Mouse (Mus musculus) forebrain, embryonic 11.5 days (tissue): ENCODE measurements around the gene Trim52. TPM values are rescaled to one million over a fixed set of nuclear protein-coding genes. Genes with fewer than 3 reads are reported as not detected.

Source experiments
- ATAC-seq: fragments of 200-750 bp; cut with Nextera tagmentation; replicated peaks from 2 replicates; pipeline ENCODE4 v1.8.0; 2017; ENCODE audit warnings: moderate TSS enrichment; ENCODE audit not compliant: low FRiP score
- DNase-seq: peaks from one replicate; pipeline ENCODE4 v3.0.0-alpha.2; 2017; ENCODE audit warnings: low spot score
- H3K27ac ChIP-seq: fragments of 300-500 bp; sonication (generic); 2 replicates; pipeline ENCODE4 v1.5.1; 2014; ENCODE audit warnings: low read depth, low read length
- H3K27me3 ChIP-seq: fragments of 300-500 bp; sonication (generic); 2 replicates; pipeline ENCODE4 v1.6.1; 2014; ENCODE audit warnings: mild to moderate bottlenecking, low read length, mixed read lengths; ENCODE audit not compliant: control insufficient read depth, insufficient read depth
- H3K36me3 ChIP-seq: fragments of 300-500 bp; sonication (generic); 2 replicates; pipeline ENCODE4 v1.6.1; 2014; ENCODE audit warnings: mild to moderate bottlenecking, low read length, moderate library complexity, mixed read lengths; ENCODE audit not compliant: control insufficient read depth, insufficient read depth
- H3K4me1 ChIP-seq: fragments of 300-500 bp; sonication (generic); replicated peaks from 2 replicates; pipeline ENCODE4 v1.6.1; 2014; ENCODE audit warnings: low read length, mixed read lengths; ENCODE audit not compliant: control insufficient read depth, insufficient read depth
- H3K4me2 ChIP-seq: fragments of 300-500 bp; sonication (generic); 2 replicates; pipeline ENCODE4 v1.6.1; 2014; ENCODE audit warnings: low read depth, mild to moderate bottlenecking, low read length, moderate library complexity, mixed read lengths; ENCODE audit not compliant: severe bottlenecking
- H3K4me3 ChIP-seq: fragments of 300-500 bp; sonication (generic); 2 replicates; pipeline ENCODE4 v1.5.1; 2014; ENCODE audit warnings: low read depth, low read length
- H3K9ac ChIP-seq: fragments of 300-500 bp; sonication (generic); 2 replicates; pipeline ENCODE4 v1.6.1; 2014; ENCODE audit warnings: low read length
- H3K9me3 ChIP-seq: fragments of 300-500 bp; sonication (generic); 2 replicates; pipeline ENCODE4 v1.6.1; 2016; ENCODE audit warnings: low read length, mixed read lengths; ENCODE audit not compliant: control insufficient read depth
- WGBS: fragments of 180-500 bp; shearing (Covaris S2); extraction: QIAGEN DNeasy Blood & Tissue Kit; methylation state at CpG from one replicate; pipeline ENCODE4 v1.1.7; 2014; 5-methylcytosine and 5-hydroxymethylcytosine counted together
- polyA plus RNA-seq: library from polyadenylated mRNA; unstranded; fragments of >200 nt; fragmentation: Nextera tagmentation; extraction: Ambion mirVana; gene quantifications from 2 replicates; pipeline ENCODE4 v1.2.1, GENCODE M21; 2014

Gene Trim52
- polyA plus RNA-seq, 1 experiment from 2014 or later = not detected

DNA sequence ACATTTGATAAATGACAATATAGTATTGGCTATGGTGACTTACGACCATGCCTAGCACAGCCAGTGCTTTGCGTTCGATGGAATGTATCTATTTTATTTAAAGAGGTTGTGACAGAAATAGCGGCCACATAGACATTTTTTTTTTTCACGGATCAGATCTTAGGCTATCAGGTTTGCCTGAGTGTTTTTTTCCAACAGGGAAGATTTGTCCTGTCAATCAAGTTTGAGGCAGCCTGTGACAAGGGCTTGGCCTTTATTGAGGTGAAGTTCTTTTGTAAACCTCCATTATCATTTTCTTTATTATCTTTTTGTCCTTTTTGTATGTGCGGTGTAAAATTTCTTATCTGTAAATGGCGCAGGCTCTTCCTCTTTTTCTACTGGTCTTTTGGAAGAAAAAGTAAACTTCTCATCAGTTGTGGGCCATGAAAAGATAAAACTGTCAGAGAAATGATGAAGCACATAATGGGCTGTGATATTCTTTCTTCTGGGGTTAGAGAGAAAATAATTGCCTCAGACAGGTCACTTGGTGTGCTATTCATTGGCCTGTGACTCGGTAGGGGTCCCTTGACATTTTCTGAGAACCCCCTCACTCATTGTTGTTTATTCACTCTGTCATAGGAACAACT lies 73.2 kb downstream of the Trim52 start:
- Histone ChIP-seq H3K4me1 (no peaks in the 10 kb centered on the region), H3K27me3 (no peaks in the 10 kb centered on the region), H3K9ac (no peak overlapping the region), H3K4me3 (no peak overlapping the region), H3K36me3 (no peaks in the 10 kb centered on the region), H3K27ac (no peak overlapping the region), H3K9me3 (no peaks in the 10 kb centered on the region), H3K4me2 (no peak overlapping the region)
- DNase-seq (no peak), ATAC-seq (no peak)
- 65% methylated on average over 8 of the region's 8 CpGs for WGBS

DNA sequence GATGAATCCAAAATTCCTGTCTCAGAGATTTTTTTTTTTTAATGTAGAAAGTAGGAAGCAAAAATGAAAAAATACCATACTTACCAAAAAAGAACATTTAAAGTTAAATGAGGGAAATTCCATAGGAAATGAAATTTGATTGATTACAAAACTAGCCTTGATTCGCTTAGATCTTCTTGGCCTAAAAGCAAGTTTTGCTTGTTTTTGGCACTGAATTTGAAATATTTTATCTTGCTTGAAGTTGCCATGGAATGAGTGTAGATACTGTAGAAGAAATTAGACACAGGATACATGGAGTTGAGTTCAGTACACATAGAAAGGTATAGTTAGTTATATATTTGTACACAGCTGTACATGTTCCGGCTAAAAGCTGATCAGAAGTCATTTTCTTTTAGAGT lies 73.7 kb downstream of the Trim52 start:
- no peaks in the 10 kb centered on the region for H3K36me3 ChIP-seq
- no peaks in the 10 kb centered on the region for H3K27me3 ChIP-seq
- no peak for ATAC-seq
- no peaks in the 10 kb centered on the region for H3K9me3 ChIP-seq
- no peak overlapping the region for H3K27ac ChIP-seq
- no peak overlapping the region for H3K4me3 ChIP-seq
- H3K4me2 ChIP-seq = no peak overlapping the region
- H3K9ac ChIP-seq = no peak overlapping the region
- DNase-seq = no peak
- 86% methylated on average over 2 of the region's 2 CpGs for WGBS
- no peaks in the 10 kb centered on the region for H3K4me1 ChIP-seq

DNA sequence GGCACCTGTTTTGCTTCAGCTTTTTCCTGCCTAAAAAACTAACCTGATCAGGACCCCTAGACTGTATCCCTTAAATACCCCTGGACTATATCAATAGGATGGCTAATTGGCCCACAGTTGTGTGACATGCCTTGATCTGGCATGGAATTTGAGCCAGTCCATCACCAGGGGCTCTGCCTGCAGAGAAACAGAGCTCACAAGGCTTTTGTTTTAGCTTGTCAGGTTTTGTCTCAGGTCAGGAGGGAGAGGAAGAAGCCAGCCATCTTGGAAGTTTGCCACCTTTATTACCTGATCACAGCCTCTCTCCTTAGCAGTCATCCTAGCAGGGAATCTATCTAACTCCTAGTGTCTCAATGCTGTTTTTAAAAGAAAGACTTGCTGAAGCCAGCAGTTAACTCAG lies 74.6 kb downstream of the Trim52 start:
- DNase-seq (no peak), ATAC-seq (no peak)
- H3K9me3 ChIP-seq = no peaks in the 10 kb centered on the region
- H3K27ac ChIP-seq = no peak overlapping the region
- no peak overlapping the region for H3K4me2 ChIP-seq
- H3K27me3 ChIP-seq = no peaks in the 10 kb centered on the region
- no peaks in the 10 kb centered on the region for H3K36me3 ChIP-seq
- H3K4me3 ChIP-seq = no peak overlapping the region
- no peak overlapping the region for H3K9ac ChIP-seq
- H3K4me1 ChIP-seq = no peaks in the 10 kb centered on the region

DNA sequence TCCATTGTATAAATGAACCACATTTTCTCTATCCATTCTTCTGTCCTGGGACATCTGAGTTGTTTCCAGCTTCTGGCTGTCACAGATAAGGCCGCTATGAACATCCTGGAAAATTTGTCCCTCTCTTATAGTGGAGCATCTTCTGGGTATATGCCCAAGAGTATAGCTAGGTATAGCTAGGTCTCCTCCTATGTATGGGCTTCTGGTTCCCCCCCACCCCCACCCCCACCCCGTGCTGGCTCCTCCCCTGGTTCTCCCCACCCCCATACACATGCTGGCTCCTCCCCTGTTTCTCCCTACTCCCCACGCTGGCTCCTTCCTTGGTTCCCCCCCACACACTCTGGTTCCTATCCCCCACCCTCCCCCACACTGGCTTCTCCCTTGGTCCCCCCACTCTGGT lies 78.0 kb downstream of the Trim52 start:
- 85% methylated on average over 3 of the region's 3 CpGs for WGBS
- no peak for ATAC-seq
- H3K4me1 ChIP-seq = no peaks in the 10 kb centered on the region

More for the DNA sequence above, 78.0 kb downstream of the Trim52 start:
- DNase-seq = no peak
- Histone ChIP-seq H3K27me3 (no peaks in the 10 kb centered on the region), H3K9ac (no peak overlapping the region), H3K4me3 (no peak overlapping the region), H3K9me3 (no peaks in the 10 kb centered on the region), H3K4me2 (no peak overlapping the region), H3K27ac (no peak overlapping the region), H3K36me3 (no peaks in the 10 kb centered on the region)

Other genes with a start within 250 kb of the Trim52 start
- 22.2 and 24.4 TPM in 2 replicates for gene Spry2, start 209.4 kb upstream of the Trim52 start, polyA plus RNA-seq